Mouse (Mus musculus) CH12.LX (cell line): Measurements from ENCODE around the gene Itga6. TPM values are rescaled to one million over a fixed set of nuclear protein-coding genes. Genes with fewer than 3 reads are reported as not detected.

ENCODE experiments used
- DNase-seq: peaks from one replicate; pipeline ENCODE4 v3.0.0-alpha.2; 2013; ENCODE audit errors: extremely low read depth
- H3K27ac ChIP-seq: 2 replicates; pipeline ENCODE4 v1.5.1; 2012; ENCODE audit warnings: low read depth, mild to moderate bottlenecking, control low read depth, moderate library complexity; ENCODE audit not compliant: insufficient read depth
- H3K27me3 ChIP-seq: replicated peaks from 2 replicates; pipeline ENCODE3; 2012; ENCODE audit warnings: inconsistent platforms
- H3K36me3 ChIP-seq, 2 experiments: replicated peaks in 1 of 2; 2 replicates each; pipeline versions ENCODE3 to v1.6.1; 2012; ENCODE audit warnings: inconsistent platforms in 1 of 2, low read length in 1 of 2, mild to moderate bottlenecking in 1 of 2, mixed read lengths in 1 of 2, moderate library complexity in 1 of 2; ENCODE audit not compliant: control insufficient read depth in 1 of 2, insufficient read depth in 1 of 2
- H3K4me1 ChIP-seq, 2 experiments: 2 replicates each; pipeline ENCODE4 v1.6.1; 2012; ENCODE audit warnings: inconsistent platforms in 1 of 2, moderate library complexity in 1 of 2; ENCODE audit not compliant: insufficient read depth in 2 of 2, control insufficient read depth in 1 of 2
- H3K4me2 ChIP-seq: 2 replicates; pipeline ENCODE4 v1.6.1; 2012; ENCODE audit warnings: low read depth, mild to moderate bottlenecking, control low read depth; ENCODE audit not compliant: poor library complexity, insufficient read depth, severe bottlenecking
- H3K4me3 ChIP-seq, 3 experiments: fragments of 150-350 bp in 1 of 3; sonication (generic) in 1 of 3; replicated peaks in 1 of 3; 2 replicates each; pipeline versions ENCODE3 to v1.5.1; 2011 to 2012; ENCODE audit warnings: low read depth in 2 of 3, low read length in 2 of 3, mild to moderate bottlenecking in 2 of 3, moderate library complexity in 2 of 3, control low read depth in 1 of 3, improper control_type of control experiment in 1 of 3, inconsistent platforms in 1 of 3, mixed read lengths in 1 of 3; ENCODE audit not compliant: poor library complexity in 1 of 3
- H3K79me2 ChIP-seq: replicated peaks from 2 replicates; pipeline ENCODE4 v1.6.1; 2012; ENCODE audit warnings: mild to moderate bottlenecking, moderate library complexity; ENCODE audit not compliant: control insufficient read depth, poor library complexity, insufficient read depth, severe bottlenecking; ENCODE audit errors: extremely low read depth
- H3K9ac ChIP-seq: 2 replicates; pipeline ENCODE4 v1.6.1; 2012; ENCODE audit warnings: low read depth, mild to moderate bottlenecking, control low read depth, moderate library complexity; ENCODE audit not compliant: insufficient read depth
- H3K9me3 ChIP-seq: replicated peaks from 2 replicates; pipeline ENCODE3; 2012; ENCODE audit warnings: low read length, inconsistent platforms, mixed read lengths
- BHLHE40 ChIP-seq: IDR thresholded peaks from 2 replicates; pipeline ENCODE4 v1.6.1; 2011; ENCODE audit warnings: mild to moderate bottlenecking, low read depth, low read length, improper control_type of control experiment
- CHD1 ChIP-seq: IDR thresholded peaks from 2 replicates; pipeline ENCODE4 v1.6.1; 2012; ENCODE audit warnings: low read depth, low read length, improper control_type of control experiment, inconsistent platforms
- CTCF ChIP-seq, 2 experiments: IDR thresholded peaks in 1 of 2; conservative IDR thresholded peaks in 1 of 2; 2 replicates each; pipeline ENCODE4 v1.5.1; 2011 to 2012; ENCODE audit warnings: low read depth in 2 of 2, low read length in 2 of 2, improper control_type of control experiment in 1 of 2, inconsistent platforms in 1 of 2, mild to moderate bottlenecking in 1 of 2, moderate library complexity in 1 of 2
- E2F4 ChIP-seq: IDR thresholded peaks from 2 replicates; pipeline ENCODE4 v1.6.1; 2011; ENCODE audit warnings: low read depth, low read length, improper control_type of control experiment; ENCODE audit not compliant: insufficient replicate concordance
- ELF1 ChIP-seq: IDR thresholded peaks from 2 replicates; pipeline ENCODE4 v1.6.1; 2014; ENCODE audit warnings: low read depth, mild to moderate bottlenecking, inconsistent platforms, low read length, improper control_type of control experiment
- EP300 ChIP-seq: IDR thresholded peaks from 2 replicates; pipeline ENCODE4 v1.6.1; 2011; ENCODE audit warnings: low read length, improper control_type of control experiment
- ETS1 ChIP-seq: conservative IDR thresholded peaks from 2 replicates; pipeline ENCODE4 v1.6.1; 2012; ENCODE audit warnings: low read depth, mild to moderate bottlenecking, inconsistent platforms, low read length, improper control_type of control experiment, moderate library complexity
- GABPA ChIP-seq: IDR thresholded peaks from 2 replicates; pipeline ENCODE4 v1.6.1; 2012; ENCODE audit warnings: low read depth, low read length, improper control_type of control experiment, inconsistent platforms; ENCODE audit not compliant: insufficient replicate concordance
- HCFC1 ChIP-seq: IDR thresholded peaks from 2 replicates; pipeline ENCODE4 v1.6.1; 2012; ENCODE audit warnings: low read depth, mild to moderate bottlenecking, inconsistent platforms, low read length, improper control_type of control experiment
- JUND ChIP-seq: conservative IDR thresholded peaks from 2 replicates; pipeline ENCODE4 v1.6.1; 2011; ENCODE audit warnings: low read depth, low read length, improper control_type of control experiment
- MAFK ChIP-seq: IDR thresholded peaks from 2 replicates; pipeline ENCODE4 v1.6.1; 2011; ENCODE audit warnings: low read length, improper control_type of control experiment; ENCODE audit not compliant: insufficient replicate concordance
- MAX ChIP-seq: IDR thresholded peaks from 2 replicates; pipeline ENCODE4 v1.6.1; 2011; ENCODE audit warnings: low read length, improper control_type of control experiment
- MAZ ChIP-seq: IDR thresholded peaks from 2 replicates; pipeline ENCODE4 v1.6.1; 2012; ENCODE audit warnings: low read depth, mild to moderate bottlenecking, inconsistent platforms, low read length, improper control_type of control experiment, moderate library complexity
- MEF2A ChIP-seq: IDR thresholded peaks from 2 replicates; pipeline ENCODE4 v1.6.1; 2014; ENCODE audit warnings: low read depth, mild to moderate bottlenecking, inconsistent platforms, low read length, improper control_type of control experiment, borderline replicate concordance
- MYC ChIP-seq: IDR thresholded peaks from 2 replicates; pipeline ENCODE4 v1.6.1; 2011; ENCODE audit warnings: low read depth, mild to moderate bottlenecking, improper control_type of control experiment, low read length
- NELFE ChIP-seq: IDR thresholded peaks from 2 replicates; pipeline ENCODE4 v1.6.1; 2011; ENCODE audit warnings: low read depth, low read length, improper control_type of control experiment
- NRF1 ChIP-seq: IDR thresholded peaks from 2 replicates; pipeline ENCODE4 v1.6.1; 2014; ENCODE audit warnings: low read depth, mild to moderate bottlenecking, inconsistent platforms, low read length, improper control_type of control experiment, moderate library complexity
- PAX5 ChIP-seq: IDR thresholded peaks from 2 replicates; pipeline ENCODE4 v1.6.1; 2012; ENCODE audit warnings: low read length, inconsistent platforms, mixed read lengths
- POLR2A ChIP-seq: IDR thresholded peaks from 2 replicates; pipeline ENCODE4 v1.6.1; 2011; ENCODE audit warnings: low read depth, mild to moderate bottlenecking, improper control_type of control experiment, low read length
- RAD21 ChIP-seq: IDR thresholded peaks from 2 replicates; pipeline ENCODE4 v1.6.1; 2011; ENCODE audit warnings: low read depth, mild to moderate bottlenecking, low read length, improper control_type of control experiment, moderate library complexity
- SIN3A ChIP-seq: IDR thresholded peaks from 2 replicates; pipeline ENCODE4 v1.6.1; 2012; ENCODE audit warnings: low read length, improper control_type of control experiment, inconsistent platforms
- TCF12 ChIP-seq: IDR thresholded peaks from 2 replicates; pipeline ENCODE4 v1.6.1; 2014; ENCODE audit warnings: low read depth, mild to moderate bottlenecking, inconsistent platforms, low read length, improper control_type of control experiment
- UBTF ChIP-seq: IDR thresholded peaks from 2 replicates; pipeline ENCODE4 v1.6.1; 2012; ENCODE audit warnings: low read depth, mild to moderate bottlenecking, inconsistent platforms, low read length, improper control_type of control experiment, moderate library complexity
- USF1 ChIP-seq: IDR thresholded peaks from 2 replicates; pipeline ENCODE4 v1.6.1; 2014; ENCODE audit warnings: low read depth, mild to moderate bottlenecking, inconsistent platforms, low read length, improper control_type of control experiment
- USF2 ChIP-seq: conservative IDR thresholded peaks from 2 replicates; pipeline ENCODE4 v1.6.1; 2011; ENCODE audit warnings: low read depth, low read length, improper control_type of control experiment
- ZC3H11A ChIP-seq: IDR thresholded peaks from 2 replicates; pipeline ENCODE4 v1.6.1; 2012; ENCODE audit warnings: low read depth, mild to moderate bottlenecking, inconsistent platforms, low read length, improper control_type of control experiment
- ZKSCAN1 ChIP-seq: IDR thresholded peaks from 2 replicates; pipeline ENCODE4 v1.6.1; 2012; ENCODE audit warnings: low read depth, inconsistent platforms, low read length, improper control_type of control experiment, borderline replicate concordance
- ZMIZ1 ChIP-seq: IDR thresholded peaks from 2 replicates; pipeline ENCODE4 v1.6.1; 2012; ENCODE audit warnings: low read depth, mild to moderate bottlenecking, inconsistent platforms, low read length, improper control_type of control experiment
- ZNF384 ChIP-seq: IDR thresholded peaks from 2 replicates; pipeline ENCODE4 v1.6.1; 2012; ENCODE audit warnings: low read depth, low read length, improper control_type of control experiment, inconsistent platforms
- dilution Hi-C: fragments of 300-500 bp; cut with MboI; formaldehyde crosslinking; loops from 2 replicates; pipeline ENCODE4 v1.14.3; 2020; ENCODE audit warnings: low sequenced_read_pairs; ENCODE audit not compliant: extremely low pct_unique_long_range_greater_than_20kb, extremely low pct_ligation_motif_present
- in situ Hi-C: fragments of 300-500 bp; cut with MboI; formaldehyde crosslinking; loops from 3 replicates; pipeline ENCODE4 v1.14.3; 2019; ENCODE audit warnings: low sequenced_read_pairs, low pct_ligation_motif_present, low pct_unique_long_range_greater_than_20kb, mixed read lengths
- polyA plus RNA-seq: library from polyadenylated mRNA; unstranded; fragments of >175 nt; gene quantifications from 2 replicates; pipeline ENCODE4 v1.2.1, GENCODE M21; 2012; ENCODE audit warnings: low read depth; ENCODE audit not compliant: insufficient read length
- total RNA-seq, 2 experiments: library from RNA; depleted of rRNA; stranded (reverse); fragments of 300-350 nt in 1 of 2; fragments of >200 nt in 1 of 2; gene quantifications; 2 replicates each; pipeline ENCODE4 v1.2.3; 2012 to 2014

The Itga6 gene
- total and polyA plus RNA-seq, 3 experiments, result 6.1 to 13.9 (median 10.9) TPM

DNA sequence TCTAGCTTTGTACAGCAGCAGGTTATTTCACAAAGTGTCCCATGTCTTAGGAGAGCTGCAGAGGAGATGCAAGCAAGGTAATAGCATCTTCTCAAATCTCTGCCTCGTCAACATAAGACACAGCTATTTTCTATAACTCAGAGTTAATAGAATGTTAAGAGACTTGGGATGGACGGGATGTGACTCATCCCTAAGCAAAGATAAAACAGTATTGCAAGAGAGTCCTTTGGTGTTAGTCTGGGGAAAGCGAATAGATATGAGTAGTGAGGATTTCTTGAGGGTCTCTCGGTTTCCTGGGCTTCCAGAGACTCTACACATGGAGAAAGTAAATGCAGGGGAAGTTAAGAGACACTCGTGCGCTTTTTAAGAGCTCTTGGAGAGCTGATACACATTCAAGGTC lies 21.4 kb upstream of the Itga6 start:
- H3K79me2 ChIP-seq, result no peaks in the 10 kb centered on the region
- no peak overlapping the region for H3K27ac ChIP-seq
- no peaks in the 10 kb centered on the region for H3K27me3 ChIP-seq
- dilution Hi-C loops (no loop called here), in situ Hi-C loops (no loop called here)
- DNase-seq, result no peak
- H3K4me2 ChIP-seq, result no peak overlapping the region
- no peaks in the 10 kb centered on the region for H3K36me3 ChIP-seq
- H3K9me3 ChIP-seq, result no peaks in the 10 kb centered on the region
- TF ChIP-seq MYC, result no peak
- TF ChIP-seq E2F4, result no peak
- TF ChIP-seq USF1, result no peak
- no peak for TF ChIP-seq ELF1
- no peak for TF ChIP-seq ZMIZ1
- TF ChIP-seq ZC3H11A, result no peak
- TF ChIP-seq NRF1, result no peak
- no peak for TF ChIP-seq BHLHE40
- no peak for TF ChIP-seq MEF2A
- TF ChIP-seq CTCF (conservative IDR thresholded peaks at IDR 0.05 in 1 of 2, IDR thresholded peaks at IDR 0.05 in 1 of 2; ENCODE audit: low read depth in 2 of 2, low read length in 2 of 2), result no peak
- TF ChIP-seq POLR2A, result no peak
- no peak for TF ChIP-seq PAX5
- TF ChIP-seq MAFK, result no peak
- no peak for TF ChIP-seq JUND
- no peak for TF ChIP-seq EP300
- no peak for TF ChIP-seq CHD1
- no peak for TF ChIP-seq USF2
- TF ChIP-seq ZKSCAN1, result no peak
- TF ChIP-seq RAD21, result no peak
- no peak overlapping the region for H3K4me3 ChIP-seq
- H3K4me1 ChIP-seq, result peaks cover 3 to 8% of the 10 kb centered on the region in 2 experiments; a peak in 2 of 4 replicates
- no peak overlapping the region for H3K9ac ChIP-seq

DNA sequence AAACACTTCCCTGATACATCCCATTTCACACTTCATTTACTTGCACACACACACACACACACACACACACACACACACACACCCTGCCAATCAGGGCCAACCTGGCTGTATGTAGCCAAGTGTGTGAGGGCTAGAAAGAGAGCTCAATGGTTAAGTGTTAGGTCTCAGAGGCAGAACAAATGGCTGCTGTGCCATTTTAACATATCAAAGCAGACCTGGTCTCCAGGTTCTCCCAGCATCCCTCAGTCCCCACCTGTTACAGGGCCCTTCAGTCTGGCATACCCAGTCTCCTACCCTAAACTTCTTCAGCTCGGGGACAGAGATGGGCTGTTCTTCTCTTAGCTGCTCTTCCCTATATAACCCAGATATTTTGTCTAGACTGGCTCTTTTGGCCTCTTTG lies 20.0 kb upstream of the Itga6 start:
- Histone ChIP-seq H3K79me2 (no peaks in the 10 kb centered on the region), H3K27ac (no peak overlapping the region), H3K4me1 (peaks cover 5 to 8% of the 10 kb centered on the region in 2 experiments), H3K4me3 (no peak overlapping the region), H3K36me3 (no peaks in the 10 kb centered on the region), H3K9ac (no peak overlapping the region), H3K9me3 (no peaks in the 10 kb centered on the region), H3K4me2 (no peak overlapping the region), H3K27me3 (no peaks in the 10 kb centered on the region)
- in situ Hi-C loops, result no loop called here
- no peak for DNase-seq
- dilution Hi-C loops, result no loop called here
- TF ChIP-seq MAX, result no peak
- no peak for TF ChIP-seq GABPA
- TF ChIP-seq ZMIZ1, result no peak
- no peak for TF ChIP-seq UBTF
- TF ChIP-seq NRF1, result no peak
- no peak for TF ChIP-seq HCFC1
- no peak for TF ChIP-seq E2F4
- TF ChIP-seq NELFE, result no peak
- TF ChIP-seq ETS1, result no peak
- TF ChIP-seq SIN3A, result no peak
- no peak for TF ChIP-seq ZNF384
- no peak for TF ChIP-seq RAD21
- TF ChIP-seq MAZ, result no peak
- no peak for TF ChIP-seq TCF12
- TF ChIP-seq ZKSCAN1, result no peak
